In genomic region chrX:12077601-12077980, GRCm38 (mm10) we compare ENCODE assay signal across 8 mouse cellular contexts.
DNase-seq lines count a peak whose midpoint lies in the region; ATAC-seq and TF ChIP-seq lines count a peak whose summit lies in the region.

No protein-coding gene starts in this region.

- no peak for TF ChIP-seq CTCF in lung, adult 2 months (IDR thresholded peaks at IDR 0.05; ENCODE audit: insufficient read depth, low read length)

- no peak for ATAC-seq in embryonic facial prominence, embryonic 15.5 days (ENCODE audit: insufficient number of reproducible peaks, low FRiP score, low TSS enrichment, low read depth)
- ATAC-seq in intestine, embryonic 15.5 days: no peak
- ATAC-seq in neural tube, embryonic 12.5 days (ENCODE audit: low FRiP score, low read depth): no peak
- no peak for ATAC-seq in megakaryocyte progenitor cell, adult 5-6 weeks (replicated peaks; ENCODE audit: poor library complexity)
- no peak; the same call in 1 of the 2 replicates for ATAC-seq in cerebellum, adult (ENCODE audit: insufficient number of reproducible peaks, low FRiP score, low TSS enrichment)

- no peaks in the 10 kb centered on the region for H3K9me3 ChIP-seq in embryonic facial prominence, embryonic 15.5 days (replicated peaks)
- H3K9me3 ChIP-seq in intestine, embryonic 15.5 days: no peaks in the 10 kb centered on the region
- H3K9me3 ChIP-seq in neural tube, embryonic 12.5 days: no peaks in the 10 kb centered on the region

- H3K9ac ChIP-seq in embryonic facial prominence, embryonic 15.5 days: 0 out of 2 replicates have a peak overlapping the region, but pooled peaks have one; percentile 15
- peak overlapping the region; percentile 49 for H3K9ac ChIP-seq in intestine, embryonic 15.5 days
- peak overlapping the region; percentile 84 for H3K9ac ChIP-seq in neural tube, embryonic 12.5 days

- no peak overlapping the region for H3K27ac ChIP-seq in embryonic facial prominence, embryonic 15.5 days (replicated peaks)
- no peak overlapping the region for H3K27ac ChIP-seq in intestine, embryonic 15.5 days
- peak overlapping the region; percentile 66 for H3K27ac ChIP-seq in neural tube, embryonic 12.5 days

- 5% methylated on average over 22 of the region's 22 CpGs for WGBS in lung, adult 2 months
- 5% methylated on average over 22 of the region's 22 CpGs for WGBS in embryonic facial prominence, embryonic 15.5 days
- 3% methylated on average over 22 of the region's 22 CpGs for WGBS in intestine, embryonic 15.5 days
- WGBS in neural tube, embryonic 12.5 days: 4% methylated on average over 22 of the region's 22 CpGs

- peak overlapping the region; percentile 47 for H3K4me3 ChIP-seq in lung, adult 2 months (replicated peaks; ENCODE audit: extremely low read depth, low read depth, low read length)
- peak overlapping the region; percentile 58 for H3K4me3 ChIP-seq in embryonic facial prominence, embryonic 15.5 days (replicated peaks)
- peak overlapping the region; percentile 57 for H3K4me3 ChIP-seq in intestine, embryonic 15.5 days (replicated peaks)
- H3K4me3 ChIP-seq in neural tube, embryonic 12.5 days: peak overlapping the region; percentile 63

- peaks cover 68% of the 10 kb centered on the region for H3K27me3 ChIP-seq in embryonic facial prominence, embryonic 15.5 days
- peaks cover 25% of the 10 kb centered on the region for H3K27me3 ChIP-seq in intestine, embryonic 15.5 days (replicated peaks)
- peaks cover 59% of the 10 kb centered on the region for H3K27me3 ChIP-seq in neural tube, embryonic 12.5 days (replicated peaks)

- peak overlapping the region; percentile 71 for H3K4me2 ChIP-seq in embryonic facial prominence, embryonic 15.5 days (replicated peaks)
- peak overlapping the region; percentile 85 for H3K4me2 ChIP-seq in intestine, embryonic 15.5 days (replicated peaks)
- peak overlapping the region; percentile 66 for H3K4me2 ChIP-seq in neural tube, embryonic 12.5 days (replicated peaks)

- TF ChIP-seq POLR2A in lung, adult 2 months (IDR thresholded peaks at IDR 0.05; ENCODE audit: borderline replicate concordance, extremely low read depth, low read depth, low read length): no peak

- no peak for DNase-seq in lung, adult 2 months
- DNase-seq in lung, postnatal 4 days: no peak
- no peak for DNase-seq in adrenal gland, adult (ENCODE audit: inconsistent age in 2 of 2, low spot score in 1 of 2)

- H3K4me1 ChIP-seq in lung, adult 2 months (ENCODE audit: control insufficient read depth, insufficient read depth, low read length): peaks cover 11% of the 10 kb centered on the region
- peaks cover 21% of the 10 kb centered on the region for H3K4me1 ChIP-seq in embryonic facial prominence, embryonic 15.5 days
- peaks cover 8% of the 10 kb centered on the region for H3K4me1 ChIP-seq in intestine, embryonic 15.5 days (replicated peaks)
- H3K4me1 ChIP-seq in neural tube, embryonic 12.5 days: peaks cover 33% of the 10 kb centered on the region

- H3K36me3 ChIP-seq in embryonic facial prominence, embryonic 15.5 days: no peaks in the 10 kb centered on the region
- H3K36me3 ChIP-seq in intestine, embryonic 15.5 days: no peaks in the 10 kb centered on the region
- no peaks in the 10 kb centered on the region for H3K36me3 ChIP-seq in neural tube, embryonic 12.5 days

Comparison
In these comparisons a context has a peak if more than half of its experiments do, and no peak if none do; other contexts are left out.
1. H3K9ac ChIP-seq: peak in every context shown above with its lines; median percentile 84 in neural tube, embryonic 12.5 days; 49 in intestine, embryonic 15.5 days; 15 in embryonic facial prominence, embryonic 15.5 days.